Mouse (Mus musculus): ENCODE results near the gene Ftcd.

- TF ChIP-seq POLR2A (IDR thresholded peaks at IDR 0.05; ENCODE audit: borderline replicate concordance, extremely low read depth, insufficient read depth, insufficient read length, poor library complexity, severe bottlenecking), result no peak
- TF ChIP-seq CTCF (IDR thresholded peaks at IDR 0.05; ENCODE audit: borderline replicate concordance, extremely low read depth, insufficient read depth, insufficient read length), result no peak
These were observed 33.9 kb upstream of the Ftcd start for GRCm38 (mm10) chr10:76541336-76542085.

All from brain, embryonic 14.5 days (tissue).